Mouse (Mus musculus) stomach, postnatal 0 days (tissue): ENCODE data around the gene Grid1.

Experiments used
- CTCF ChIP-seq: IDR thresholded peaks from 2 replicates; pipeline ENCODE4 v1.5.1; 2016; ENCODE audit warnings: antibody characterized with exemption, low read depth, mild to moderate bottlenecking, moderate library complexity
- EP300 ChIP-seq: optimal IDR thresholded peaks from 2 replicates; pipeline ENCODE3; 2016; ENCODE audit warnings: antibody characterized with exemption

GRCm38 (mm10) chr14:34989131-34989530 lies 169.2 kb downstream of the Grid1 start:
- TF ChIP-seq CTCF, result no peak
- TF ChIP-seq EP300, result no peak
